Mouse (Mus musculus): ENCODE measurements around the gene Arhgef40. TPM values are rescaled to one million over a fixed set of nuclear protein-coding genes. Genes with fewer than 3 reads are reported as not detected.

The Arhgef40 gene
- 86.4 and 98.6 TPM in 2 replicates for polyA plus RNA-seq (2012; rRNA removed)

GRCm38 (mm10) chr14:51984247-51985231, at the start of gene Arhgef40:
Gene Arhgef40, plus strand, starts transcription at chr14:51984719.

DNA sequence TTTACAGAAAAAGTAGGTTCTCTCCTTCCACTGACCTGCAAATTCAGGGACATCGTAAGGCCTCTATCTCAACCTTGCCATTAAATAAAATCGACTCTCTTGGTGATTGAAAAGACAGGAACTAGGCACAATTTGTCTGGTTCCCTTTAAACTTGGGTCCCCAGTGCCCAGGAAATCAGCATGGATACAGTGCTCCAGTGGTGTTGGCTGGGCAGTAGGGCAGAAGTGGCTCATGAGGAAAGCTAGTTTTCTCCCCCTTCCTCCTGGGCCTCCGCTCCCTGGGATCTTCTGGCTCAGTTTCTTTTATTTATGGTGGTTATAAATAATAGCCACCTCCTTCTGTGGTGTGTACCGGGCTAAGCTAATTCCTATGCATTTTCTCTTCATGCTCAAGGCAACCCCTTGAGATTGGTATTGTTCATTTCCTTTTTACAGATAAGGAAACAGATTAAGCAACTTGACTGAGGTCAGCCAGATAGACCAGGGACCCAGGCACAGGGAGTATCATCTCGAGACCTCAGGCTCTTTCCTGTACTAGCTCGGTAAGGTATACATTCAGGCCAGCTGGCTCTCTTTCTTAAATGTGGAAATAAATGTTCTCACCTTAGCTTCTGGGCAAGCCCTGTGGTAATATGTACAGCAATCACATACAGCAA, 31.1 kb downstream of the Arhgef40 start, which contains the start of gene Tmem253:
Tmem253 (plus strand) TSS at position 214 of the 656 bp plus-strand sequence.

GRCm38 (mm10) chr14:52020486-52021137, 36.1 kb downstream of the Arhgef40 start, which contains the start of gene Zfp219:
Gene Zfp219, minus strand, starts transcription at chr14:52020733.

DNA sequence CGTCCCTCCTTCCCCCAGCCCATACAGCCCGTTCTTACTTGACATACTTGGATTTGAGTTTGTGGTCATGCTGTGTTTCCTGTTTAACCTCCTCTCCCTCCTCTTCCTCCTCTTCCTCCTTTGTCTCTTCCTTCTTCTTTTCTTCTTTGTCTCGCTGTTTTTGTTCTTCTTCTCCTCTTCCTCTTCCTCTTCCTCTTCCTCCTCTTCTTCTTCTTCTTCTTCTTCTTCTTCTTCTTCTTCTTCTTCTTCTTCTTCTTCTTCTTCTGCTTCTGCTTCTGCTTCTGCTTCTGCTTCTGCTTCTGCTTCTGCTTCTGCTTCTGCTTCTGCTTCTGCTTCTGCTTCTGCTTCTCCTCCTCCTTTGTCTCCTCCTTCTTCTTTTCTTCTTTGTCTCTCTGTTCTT, 57.8 kb downstream of the Arhgef40 start, which contains the start of gene Olfr221:
Olfr221 (minus strand) TSS at position 101 of the 400 bp plus-strand sequence.

Other genes with a start within 250 kb of the Arhgef40 start
- not detected in 2 replicates for gene Ang4, start 211.1 kb upstream of the Arhgef40 start, polyA plus RNA-seq (2012; rRNA removed)
- gene AY358078, start 184.7 kb upstream of the Arhgef40 start, polyA plus RNA-seq (2012; rRNA removed) = not detected in 2 replicates
- not detected in 2 replicates for gene Ear6, start 131.0 kb upstream of the Arhgef40 start, polyA plus RNA-seq (2012; rRNA removed)
- gene Mettl17, start 99.9 kb upstream of the Arhgef40 start, polyA plus RNA-seq (2012; rRNA removed) = 35.0 and 38.5 TPM in 2 replicates
- 1.2 and 1.5 TPM in 2 replicates for gene Slc39a2, start 91.8 kb upstream of the Arhgef40 start, polyA plus RNA-seq (2012; rRNA removed)
- gene Ndrg2, start 70.6 kb upstream of the Arhgef40 start, polyA plus RNA-seq (2012; rRNA removed) = 264 and 278 TPM in 2 replicates
- gene Tppp2, start 66.3 kb upstream of the Arhgef40 start, polyA plus RNA-seq (2012; rRNA removed) = not detected in 2 replicates
- gene Rnase13, start 61.9 kb upstream of the Arhgef40 start, polyA plus RNA-seq (2012; rRNA removed) = 0.15 and 0.18 TPM in 2 replicates
- gene Tmem253, start 30.9 kb downstream of the Arhgef40 start, polyA plus RNA-seq (2012; rRNA removed) = 0.50 and 0.54 TPM in 2 replicates
- 148 and 152 TPM in 2 replicates for gene Zfp219, start 36.0 kb downstream of the Arhgef40 start, polyA plus RNA-seq (2012; rRNA removed)
- gene Olfr221, start 57.7 kb downstream of the Arhgef40 start, polyA plus RNA-seq (2012; rRNA removed) = not detected in 2 replicates
- 53.7 and 58.5 TPM in 2 replicates for gene Hnrnpc, start 119.3 kb downstream of the Arhgef40 start, polyA plus RNA-seq (2012; rRNA removed)
- gene Rpgrip1, start 126.0 kb downstream of the Arhgef40 start, polyA plus RNA-seq (2012; rRNA removed) = 0.89 and 1.6 TPM in 2 replicates
- 6.7 and 7.7 TPM in 2 replicates for gene Supt16, start 212.7 kb downstream of the Arhgef40 start, polyA plus RNA-seq (2012; rRNA removed)

Measured in ovary, adult 2 months (tissue).